Mouse (Mus musculus) cerebellum, postnatal 14 days (tissue): Measurements from ENCODE around the gene Arhgap20.

Experiments
- DNase-seq, 2 experiments: peaks; one replicate each; pipeline ENCODE4 v3.0.0; 2021; ENCODE audit warnings: mixed read lengths in 2 of 2

Arhgap20 gene

GRCm38 (mm10) chr9:51764921-51765416 is at the start of gene Arhgap20:
TSS of gene Arhgap20 (plus strand) at chr9:51765337.
- peak; percentile 92 to 94 for DNase-seq

GRCm38 (mm10) chr9:51718793-51719192 is 46.3 kb upstream of the Arhgap20 start:
- no peak for DNase-seq

GRCm38 (mm10) chr9:51727960-51728359 is 37.2 kb upstream of the Arhgap20 start:
- peak; percentile 29 to 35 for DNase-seq

GRCm38 (mm10) chr9:51735180-51736034 is 29.7 kb upstream of the Arhgap20 start:
- DNase-seq: no peak

GRCm38 (mm10) chr9:51736750-51737368 is 28.3 kb upstream of the Arhgap20 start:
- peak; percentile 68 to 71 for DNase-seq

- DNase-seq: no peak
Measured at GRCm38 (mm10) chr9:51738349-51738748, 26.8 kb upstream of the Arhgap20 start.

- DNase-seq: no peak
Measured at GRCm38 (mm10) chr9:51739826-51740225, 25.3 kb upstream of the Arhgap20 start.

- DNase-seq: no peak
Measured at GRCm38 (mm10) chr9:51750144-51750543, 15.0 kb upstream of the Arhgap20 start.

- DNase-seq: no peak
Measured at GRCm38 (mm10) chr9:51761003-51761402, 4.1 kb upstream of the Arhgap20 start.

- DNase-seq: peak; percentile 53 to 60
Measured at GRCm38 (mm10) chr9:51764041-51764875, 879 bp upstream of the Arhgap20 start.

- DNase-seq: peak in 1 of 2 experiments; percentile 68
Measured at GRCm38 (mm10) chr9:51765417-51766174, 459 bp downstream of the Arhgap20 start.

GRCm38 (mm10) chr9:51766175-51767062 is 1.3 kb downstream of the Arhgap20 start:
- peak; percentile 74 to 78 for DNase-seq

GRCm38 (mm10) chr9:51774201-51774600 is 9.1 kb downstream of the Arhgap20 start:
- DNase-seq: no peak

- DNase-seq: no peak
Measured at GRCm38 (mm10) chr9:51776459-51776858, 11.3 kb downstream of the Arhgap20 start.

GRCm38 (mm10) chr9:51777180-51777579 is 12.0 kb downstream of the Arhgap20 start:
- peak in 1 of 2 experiments; percentile 25 for DNase-seq

GRCm38 (mm10) chr9:51779232-51779631 is 14.1 kb downstream of the Arhgap20 start:
- no peak for DNase-seq

- no peak for DNase-seq
Measured at GRCm38 (mm10) chr9:51781092-51781491, 16.0 kb downstream of the Arhgap20 start.

- DNase-seq: no peak
Measured at GRCm38 (mm10) chr9:51787380-51787779, 22.2 kb downstream of the Arhgap20 start.

- DNase-seq: no peak
Measured at GRCm38 (mm10) chr9:51788466-51788865, 23.3 kb downstream of the Arhgap20 start.

- peak; percentile 86 to 91 for DNase-seq
Measured at GRCm38 (mm10) chr9:51795206-51795605, 30.1 kb downstream of the Arhgap20 start.

GRCm38 (mm10) chr9:51798251-51798650 is 33.1 kb downstream of the Arhgap20 start:
- DNase-seq: peak; percentile 13 to 36
